Mouse (Mus musculus) liver, adult 2 months (tissue): ENCODE data around the gene Ggt6.

Experiments
- CTCF ChIP-seq: fragments of 200-500 bp; IDR thresholded peaks from 2 replicates; pipeline ENCODE4 v1.5.1; 2011; ENCODE audit warnings: low read depth, low read length, control low read depth
- POLR2A ChIP-seq: fragments of 200-500 bp; IDR thresholded peaks from 2 replicates; pipeline ENCODE4 v1.6.1; 2011; ENCODE audit warnings: low read length, control low read depth; ENCODE audit not compliant: insufficient read depth; ENCODE audit errors: extremely low read depth

GRCm38 (mm10) chr11:72413601-72414190, 21.6 kb upstream of the Ggt6 start:
- no peak for TF ChIP-seq CTCF
- TF ChIP-seq POLR2A, result no peak
